Mouse (Mus musculus) kidney, postnatal 14 days (tissue): ENCODE measurements around the gene Rps8.
"Not testable (repeated sequence)": the region's sequence is repeated elsewhere in the genome, so short reads cannot be mapped to it uniquely, and the experiment has no call there.

Source experiments
- DNase-seq: peaks from one replicate; pipeline ENCODE4 v3.0.0; 2022; ENCODE audit warnings: mixed read lengths

The Rps8 gene

DNA sequence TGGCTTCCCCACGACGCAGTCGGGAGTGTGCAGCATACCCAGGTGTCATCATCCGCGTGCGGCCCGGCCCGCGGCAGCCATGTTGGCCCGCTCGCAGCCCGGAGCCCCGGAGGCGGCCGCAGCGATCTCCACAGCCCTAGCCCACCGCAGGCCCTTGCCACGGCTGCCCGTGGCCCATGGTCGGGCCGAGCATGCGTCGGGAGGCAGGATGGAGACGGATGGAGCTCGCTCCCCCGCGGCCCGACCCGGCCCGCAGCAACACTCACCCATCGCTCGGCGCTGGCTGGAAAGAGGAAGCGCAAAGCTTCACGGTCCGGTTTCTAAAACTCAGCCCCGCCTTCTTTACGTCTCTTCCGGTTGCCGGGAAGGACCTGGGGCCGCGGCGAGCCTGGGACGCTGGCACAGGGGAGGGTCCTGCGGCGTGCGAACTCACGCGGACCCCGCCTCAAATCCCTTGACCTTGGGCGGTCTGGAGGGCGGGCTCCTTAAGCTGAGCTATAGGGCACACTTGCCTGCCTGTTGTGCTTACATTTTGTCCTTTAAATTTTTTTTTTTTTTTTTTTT lies at the start of gene Rps8:
Gene Rps8, minus strand, starts transcription at position 452 of the 564 bp plus-strand sequence.
- DNase-seq, result peak; percentile 92

- no peak for DNase-seq
These were observed 46.9 kb upstream of the Rps8 start for GRCm38 (mm10) chr4:117202992-117203354.

DNA sequence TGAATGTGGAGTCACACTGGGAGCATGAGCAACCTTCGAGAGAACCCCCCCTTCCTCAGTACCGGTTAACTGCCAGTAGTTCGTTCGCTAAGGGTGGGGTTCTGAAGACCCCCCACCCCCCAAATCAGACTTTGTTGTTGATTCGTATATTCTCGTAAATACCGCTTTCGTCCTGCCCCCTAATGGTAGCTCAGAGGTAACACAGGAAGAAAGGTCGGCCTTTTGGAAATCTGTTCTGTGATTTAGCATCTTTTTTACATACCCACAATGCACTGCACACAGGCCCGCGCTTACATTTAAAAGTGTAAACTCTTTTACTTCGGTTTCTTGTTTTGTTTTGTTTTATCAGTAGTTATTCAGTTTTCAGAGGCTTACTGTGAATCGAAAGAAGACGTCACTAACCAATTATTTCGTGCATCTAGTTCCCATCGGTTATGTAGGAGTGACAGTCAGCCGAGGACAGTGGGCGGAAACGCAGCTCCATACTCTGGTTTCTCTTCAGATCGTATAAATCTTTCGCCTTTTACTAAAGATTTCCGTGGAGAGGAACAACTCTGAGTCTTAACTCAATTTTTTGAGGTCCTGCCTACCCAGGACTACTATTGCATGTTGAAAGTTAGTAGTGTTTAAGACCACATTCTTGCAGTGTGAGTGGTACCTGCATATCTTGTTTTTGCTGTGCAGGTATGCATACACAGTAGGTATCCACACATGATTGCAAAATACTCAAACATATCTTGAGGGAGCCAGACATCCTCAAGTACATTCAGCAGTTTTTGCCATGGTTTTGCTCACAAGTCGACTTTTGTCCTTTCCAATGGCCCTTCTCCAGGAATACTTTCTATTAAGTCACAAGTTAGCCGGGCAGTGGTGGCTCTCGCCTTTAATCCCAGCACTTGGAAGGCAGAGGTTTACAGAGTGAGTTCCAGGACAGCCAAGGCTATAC lies 46.3 kb upstream of the Rps8 start:
- DNase-seq, result peak; percentile 65

- no peak for DNase-seq
These were observed 35.8 kb upstream of the Rps8 start for GRCm38 (mm10) chr4:117191804-117192203.

- DNase-seq, result no peak
These were observed 34.6 kb upstream of the Rps8 start for GRCm38 (mm10) chr4:117190660-117191059.

DNA sequence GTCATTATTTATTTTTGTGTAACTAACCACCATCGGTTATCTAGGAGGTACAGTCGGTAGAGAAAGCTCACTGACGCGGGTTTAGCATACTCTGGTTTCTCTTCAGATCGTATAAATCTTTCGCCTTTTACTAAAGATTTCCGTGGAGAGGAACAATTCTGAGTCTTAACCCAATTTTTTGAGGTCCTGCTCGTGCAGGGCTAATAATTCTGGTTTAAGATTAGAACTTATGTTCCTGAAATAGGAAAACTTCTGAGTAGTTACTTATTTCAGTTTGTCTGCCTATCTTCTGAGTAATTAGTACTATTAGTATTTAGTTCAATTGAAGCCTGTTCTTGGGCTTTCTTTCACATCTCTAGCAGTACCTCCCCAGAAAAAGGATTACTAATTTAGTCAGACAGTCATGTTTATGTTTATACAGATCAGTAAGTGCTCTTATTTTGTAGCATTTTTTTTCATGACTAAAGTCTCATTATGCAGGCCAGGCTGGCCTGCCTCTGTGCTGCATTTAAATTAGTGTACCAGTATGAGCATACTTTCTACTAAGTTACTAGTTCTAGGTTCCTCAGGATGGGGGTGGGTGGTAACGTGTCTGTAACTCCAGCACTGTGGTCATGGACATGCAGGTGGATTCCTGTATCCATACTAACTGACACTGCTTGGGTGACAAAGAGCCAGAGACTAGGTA lies 34.0 kb upstream of the Rps8 start:
- peak; percentile 58 for DNase-seq

DNA sequence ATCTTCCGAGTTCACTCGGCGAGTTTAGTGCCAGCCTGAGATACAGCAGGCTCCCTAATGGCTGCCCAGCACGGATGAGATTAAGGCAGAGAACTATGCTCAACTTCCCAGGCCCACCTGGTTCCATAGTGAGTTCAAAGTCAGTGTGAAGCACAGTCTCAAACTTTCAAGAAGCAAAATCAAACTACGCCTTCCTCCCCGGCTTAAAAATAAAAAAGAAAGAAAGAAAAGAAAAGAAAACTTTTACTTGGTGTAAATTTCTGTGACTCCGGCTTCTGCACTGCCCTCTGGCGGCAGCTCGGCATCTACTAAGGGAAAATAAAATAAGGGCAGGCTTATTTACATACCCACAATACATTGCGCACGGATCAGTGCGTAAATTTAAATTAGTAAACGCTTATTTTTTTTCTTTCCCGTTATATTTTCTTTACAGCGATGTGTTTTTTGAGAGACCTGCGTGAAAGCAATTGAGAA lies 33.4 kb upstream of the Rps8 start:
- peak; percentile 90 for DNase-seq

- no peak for DNase-seq
These were observed 32.9 kb upstream of the Rps8 start for GRCm38 (mm10) chr4:117188969-117189368.

DNA sequence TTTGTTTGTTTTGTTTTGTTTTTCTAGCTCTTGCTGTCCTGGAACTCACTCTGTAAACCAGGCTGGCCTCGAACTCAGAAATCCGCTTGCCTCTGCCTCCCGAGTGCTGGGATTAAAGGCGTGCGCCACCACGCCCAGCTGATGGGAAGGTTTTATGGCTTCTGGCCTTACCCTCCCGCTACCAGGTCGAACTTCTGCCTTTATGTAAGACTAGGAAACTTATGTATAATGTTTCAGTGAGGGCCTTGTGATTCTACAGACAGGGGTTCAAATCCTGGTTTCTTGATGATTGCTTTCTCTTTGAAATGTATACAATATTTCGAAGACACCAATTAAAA lies 26.7 kb upstream of the Rps8 start:
- not testable (repeated sequence) for DNase-seq

DNA sequence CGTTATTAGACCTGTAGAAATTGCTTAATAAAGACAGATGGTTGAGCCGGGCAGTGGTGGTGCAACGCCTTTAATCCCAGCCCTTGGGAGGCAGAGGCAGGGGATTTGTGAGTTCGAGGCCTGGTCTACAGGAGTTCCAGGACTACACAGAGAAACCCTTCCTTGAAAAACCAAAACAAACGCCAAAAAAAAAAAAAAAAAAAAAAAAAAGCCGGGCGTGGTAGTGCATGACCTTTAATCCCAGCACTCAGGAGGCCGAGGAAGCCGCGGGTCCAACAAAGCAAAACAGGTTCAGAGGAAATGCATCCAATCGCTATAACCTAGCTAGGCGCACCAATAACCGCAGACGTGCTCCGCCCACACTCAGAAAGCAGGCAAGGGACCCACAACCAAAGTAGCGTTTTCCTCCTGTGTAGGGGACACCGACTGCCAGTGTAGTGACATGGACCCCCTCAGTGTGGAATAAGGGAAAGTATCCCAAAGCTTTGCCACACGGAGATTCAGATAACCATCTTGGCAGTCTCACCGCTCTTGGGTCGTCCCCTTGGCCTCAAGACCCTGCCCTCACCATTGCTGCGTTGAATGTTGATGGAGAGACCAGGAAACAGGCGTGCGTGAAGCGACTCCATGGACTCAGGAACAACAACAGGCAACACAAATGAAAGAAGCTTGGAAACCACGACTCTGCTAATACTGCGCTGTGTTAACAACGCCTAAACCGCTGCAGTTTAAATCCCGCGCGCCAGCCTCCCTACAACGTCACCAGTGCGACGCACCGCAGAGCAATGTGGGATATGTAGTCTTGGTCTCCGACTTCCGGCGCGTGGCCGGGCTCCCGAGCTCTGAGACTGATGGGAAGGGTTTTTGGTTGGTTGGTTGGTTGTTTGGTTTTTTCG lies 26.1 kb upstream of the Rps8 start, which contains the start of gene Kif2c:
Gene Kif2c, minus strand, starts transcription at position 777 of the 896 bp plus-strand sequence.
- DNase-seq, result peak; percentile 94

- DNase-seq, result no peak
These were observed 13.9 kb upstream of the Rps8 start for GRCm38 (mm10) chr4:117169936-117170335.

- no peak for DNase-seq
These were observed 5.1 kb upstream of the Rps8 start for GRCm38 (mm10) chr4:117161183-117161582.

- DNase-seq, result no peak
These were observed 3.6 kb upstream of the Rps8 start for GRCm38 (mm10) chr4:117159666-117160065.

GRCm38 (mm10) chr4:117156372-117156771 lies 329 bp upstream of the Rps8 start:
- DNase-seq, result no peak

GRCm38 (mm10) chr4:117155020-117155791 lies 837 bp downstream of the Rps8 start:
- no peak for DNase-seq

- no peak for DNase-seq
These were observed 3.3 kb downstream of the Rps8 start for GRCm38 (mm10) chr4:117152714-117153113.

DNA sequence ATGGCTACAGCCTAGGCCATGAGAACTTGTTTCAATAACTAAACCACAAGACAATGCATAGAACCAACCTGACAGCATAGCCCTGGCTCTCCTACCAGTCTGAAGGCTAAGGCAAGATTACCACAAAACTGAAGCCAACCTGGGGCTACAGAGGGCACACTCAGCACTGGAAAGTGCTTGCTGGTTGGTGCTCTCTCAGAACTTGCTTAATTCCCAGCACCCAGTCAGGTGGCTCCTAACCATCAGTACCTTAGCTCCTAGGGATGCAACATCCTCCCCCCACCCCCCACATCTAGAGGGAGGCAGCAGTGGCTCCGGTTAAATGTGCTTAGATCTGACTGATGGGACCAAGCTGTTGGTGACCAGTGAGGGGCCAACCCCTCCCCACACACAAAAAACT lies 4.6 kb downstream of the Rps8 start:
- no peak for DNase-seq

DNA sequence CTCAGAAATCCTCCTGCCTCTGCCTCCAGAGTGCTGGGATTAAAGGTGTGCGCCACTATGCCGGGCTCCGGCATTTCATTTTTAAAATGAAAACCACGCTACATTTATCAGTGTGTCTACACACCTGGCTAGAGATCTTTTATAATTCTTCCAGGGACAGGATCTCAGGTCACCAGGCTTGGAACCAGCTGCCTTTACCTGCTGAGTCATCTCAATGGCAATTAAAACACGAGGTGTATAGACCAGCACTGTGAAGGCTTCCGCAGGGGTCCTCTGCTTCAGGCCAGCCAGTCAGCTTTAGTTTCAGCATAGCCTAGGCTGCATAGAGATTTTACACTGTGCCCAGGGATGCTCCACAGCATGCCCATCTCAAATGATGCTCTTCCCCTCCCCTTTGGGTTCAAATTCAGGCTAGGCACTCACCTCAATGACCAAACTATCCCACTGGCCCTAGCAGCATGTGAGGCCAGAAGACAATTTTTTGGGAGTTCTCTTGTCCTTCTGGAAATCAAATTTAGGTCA lies 5.8 kb downstream of the Rps8 start:
- DNase-seq, result no peak

GRCm38 (mm10) chr4:117149291-117150211 lies 6.5 kb downstream of the Rps8 start:
- DNase-seq, result no peak

DNA sequence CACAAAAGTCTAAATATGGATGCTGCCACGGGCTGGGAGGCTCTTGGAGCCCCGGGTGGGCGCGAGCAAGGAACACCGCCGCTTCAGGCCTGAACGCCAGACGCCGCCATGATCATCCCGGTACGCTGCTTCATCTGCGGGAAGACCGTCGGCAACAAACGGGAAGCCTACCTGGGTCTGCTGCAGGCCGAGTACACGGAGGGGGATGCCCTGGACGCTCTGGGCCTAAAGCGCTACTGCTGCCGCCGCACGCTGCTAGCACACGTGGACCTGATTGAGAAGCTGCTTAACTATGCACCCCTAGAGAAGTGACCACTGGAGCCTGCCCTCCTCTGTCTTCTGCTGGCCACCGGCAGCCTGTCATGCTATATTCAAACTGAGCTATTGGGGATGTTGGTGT lies 7.2 kb downstream of the Rps8 start:
- no peak for DNase-seq
